Comparison of ENCODE assay signal across 30 mouse cellular contexts in the genomic region with DNA sequence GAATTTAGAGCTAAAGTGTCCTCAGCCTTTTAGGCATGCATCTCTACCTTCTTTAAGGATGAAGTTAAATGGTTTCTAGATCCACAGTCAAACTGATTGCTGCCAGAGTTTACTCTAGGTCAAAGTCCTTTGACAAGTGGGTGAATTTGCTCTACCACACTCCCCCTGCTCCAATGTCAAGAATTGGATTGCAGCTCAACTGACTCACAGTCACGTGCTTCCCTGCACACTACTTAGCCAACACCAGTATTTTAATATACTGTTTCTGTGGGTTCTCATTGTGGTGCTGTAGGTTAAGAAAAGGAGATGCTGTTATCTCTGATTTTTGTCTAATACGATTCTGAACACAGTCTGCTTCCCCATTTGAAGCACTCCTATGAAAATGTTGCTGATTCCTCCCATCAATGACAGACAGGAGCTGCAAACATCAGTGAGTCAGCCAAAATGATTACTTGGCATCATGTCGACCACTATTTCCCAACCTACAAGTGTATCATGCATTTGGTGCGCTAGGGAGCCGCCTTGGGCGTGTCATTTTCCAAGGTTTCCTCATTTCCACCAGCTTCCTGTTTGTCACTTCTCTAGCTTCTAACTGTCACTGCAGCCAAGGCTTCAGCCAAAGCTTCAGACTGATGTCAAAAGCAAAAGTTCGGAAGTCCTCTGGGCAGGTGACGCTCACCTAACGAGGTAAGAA. TPM values are rescaled to one million over a fixed set of nuclear protein-coding genes. Genes with fewer than 3 reads are reported as not detected.
DNase-seq lines count a peak whose midpoint lies in the region; ATAC-seq and TF ChIP-seq lines count a peak whose summit lies in the region.
"Had no signal": no experiment of that assay in that cellular context is flagged by ENCODE, and none has a peak within 500 bp of the region (broad histone marks: within the 10 kb centered on the region; RNA-seq: fewer than 3 reads in every experiment).

Gene Lipn (plus strand): TSS at position 580 of the 694 bp plus-strand sequence.

- H3K27ac ChIP-seq in MEL (ENCODE audit: control insufficient read depth, low read depth, low read length): no peak within 1 kb of the TSS
- H3K27ac ChIP-seq: embryonic facial prominence, embryonic 13.5 days; forebrain, embryonic 15.5 days; hindbrain, embryonic 10.5 days; midbrain, embryonic 10.5 days; neural tube, embryonic 15.5 days had no signal

- no peaks in the 10 kb centered on the region; a peak in 1 of 4 replicates for H3K27me3 ChIP-seq in MEL (ENCODE audit: control insufficient read depth in 1 of 2, insufficient read depth in 2 of 2, low read length in 2 of 2)
- H3K27me3 ChIP-seq: embryonic facial prominence, embryonic 13.5 days; forebrain, embryonic 15.5 days; neural tube, embryonic 15.5 days had no signal

- no peaks in the 10 kb centered on the region for H3K9me3 ChIP-seq in MEL (replicated peaks; ENCODE audit: insufficient read depth, low read length)
- H3K9me3 ChIP-seq: embryonic facial prominence, embryonic 13.5 days; forebrain, embryonic 15.5 days; G1E; hindbrain, embryonic 10.5 days; midbrain, embryonic 10.5 days; neural tube, embryonic 15.5 days had no signal

- DNase-seq in 3T3-L1 (ENCODE audit: low read depth, low spot score): peak; percentile 63
- peak; percentile 15 for DNase-seq in MEL (ENCODE audit: low read depth, low spot score)
- peak; percentile 9 for DNase-seq in fibroblast of lung, adult 2 months (ENCODE audit: low read depth)
- no peak for DNase-seq in layer of hippocampus, adult 11-12 months (ENCODE audit: low spot score)
- DNase-seq in urinary bladder, adult 18-20 months (ENCODE audit: low spot score in 2 of 2): no peak
- no peak for DNase-seq in ovary, postnatal 14 days (ENCODE audit: low spot score)
- no peak for DNase-seq in urinary bladder, postnatal 4 days (ENCODE audit: low spot score in 2 of 2)
- DNase-seq: cerebellum, adult 11 months; cerebellum, postnatal 10 days; gastrocnemius, postnatal 36 days; kidney, postnatal 4 days; liver; lung, postnatal 14 days; right cerebral cortex, postnatal 14 days; spleen, adult 18-20 months; thymus, adult 2 months had no signal

- no peak for TF ChIP-seq EP300 in MEL (IDR thresholded peaks at IDR 0.05; ENCODE audit: low read depth in 1 of 2, low read length in 2 of 2)

- H3K36me3 ChIP-seq in MEL (ENCODE audit: control insufficient read depth in 1 of 2, insufficient read depth in 2 of 2, low read length in 2 of 2): 0 out of 4 replicates have a peak, but pooled peaks cover 0 to 2% of the 10 kb centered on the region in 2 experiments
- H3K36me3 ChIP-seq: embryonic facial prominence, embryonic 13.5 days; forebrain, embryonic 15.5 days; G1E; hindbrain, embryonic 10.5 days; midbrain, embryonic 10.5 days; neural tube, embryonic 15.5 days had no signal

- TF ChIP-seq RAD21 in MEL (IDR thresholded peaks at IDR 0.05; ENCODE audit: low read depth, low read length): no peak

- TF ChIP-seq POLR2A in MEL (IDR thresholded peaks at IDR 0.05; ENCODE audit: control insufficient read depth in 1 of 2, insufficient read depth in 1 of 2, low read depth in 1 of 2, low read length in 2 of 2, poor library complexity in 1 of 2): no peak

- TF ChIP-seq CTCF in MEL (IDR thresholded peaks at IDR 0.05 in 2 of 3, conservative IDR thresholded peaks at IDR 0.05 in 1 of 3; ENCODE audit: control insufficient read depth in 1 of 3, insufficient read depth in 1 of 3, low read depth in 2 of 3, low read length in 3 of 3, poor library complexity in 1 of 3, severe bottlenecking in 1 of 3): no peak

- H3K4me3 ChIP-seq in MEL (ENCODE audit: control insufficient read depth in 1 of 2, insufficient read depth in 1 of 2, low read depth in 2 of 2, low read length in 2 of 2): no peak within 1 kb of the TSS
- H3K4me3 ChIP-seq: embryonic facial prominence, embryonic 13.5 days; forebrain, embryonic 15.5 days; hindbrain, embryonic 10.5 days; midbrain, embryonic 10.5 days; neural tube, embryonic 15.5 days had no signal

- no peaks in the 10 kb centered on the region for H3K4me1 ChIP-seq in MEL (ENCODE audit: control insufficient read depth in 1 of 2, insufficient read depth in 2 of 2, low read length in 2 of 2)
- H3K4me1 ChIP-seq: embryonic facial prominence, embryonic 13.5 days; forebrain, embryonic 15.5 days; hindbrain, embryonic 10.5 days; midbrain, embryonic 10.5 days; neural tube, embryonic 15.5 days had no signal

- no peak within 1 kb of the TSS for H3K9ac ChIP-seq in MEL (ENCODE audit: control insufficient read depth, low read depth, low read length, poor library complexity, severe bottlenecking)
- H3K9ac ChIP-seq: embryonic facial prominence, embryonic 13.5 days; forebrain, embryonic 15.5 days; neural tube, embryonic 15.5 days had no signal

- peak; percentile 69 for ATAC-seq in megakaryocyte progenitor cell, adult 5-6 weeks (replicated peaks; ENCODE audit: poor library complexity)
- ATAC-seq: CD4-positive, CD25-positive, alpha-beta regulatory T cell, adult 4 months; forebrain, embryonic 15.5 days had no signal

- H3K79me2 ChIP-seq in MEL (ENCODE audit: control insufficient read depth, insufficient read depth, low read length, poor library complexity): no peaks in the 10 kb centered on the region

TF ChIP-seq in MEL, 35 proteins besides CTCF, POLR2A, EP300 and RAD21:
- no peak for TF ChIP-seq ZKSCAN1 (IDR thresholded peaks at IDR 0.05; ENCODE audit: low read depth, low read length)
- peak; percentile 54; the same call in 1 of the 2 replicates for TF ChIP-seq USF1 (IDR thresholded peaks at IDR 0.05; ENCODE audit: low read depth, low read length)

RNA-seq across cellular contexts. Expression of gene Lipn, which starts in this region (rescaled TPM):
- total RNA-seq in MEL (2012; rRNA removed): not detected in 2 replicates
- not detected for polyA plus RNA-seq in MEL (2012; ENCODE audit: insufficient read depth in 1 of 2, insufficient read length in 2 of 2, low read depth in 1 of 2, low replicate concordance in 2 of 2, missing spikeins in 1 of 2)
- not detected in 2 replicates for total RNA-seq in megakaryocyte progenitor cell, adult 5-6 weeks (2015)
- total RNA-seq in megakaryocyte progenitor cell, adult 5-6 weeks (2017): 1.9 TPM in 1 of 2 replicates, not detected in the other
- total RNA-seq: G1E; gastrocnemius, postnatal 36 days; layer of hippocampus, postnatal 25 days; left cerebral cortex, postnatal 36 days had no signal
- polyA plus RNA-seq: CD4-positive, CD25-positive, alpha-beta regulatory T cell, adult 4 months; embryonic facial prominence, embryonic 13.5 days; forebrain, embryonic 15.5 days; G1E; heart, postnatal 0 days; hindbrain, embryonic 10.5 days; kidney, embryonic 14.5 days; liver, embryonic 16.5 days; midbrain, embryonic 10.5 days; neural tube, embryonic 15.5 days; thymus, adult 2 months; urinary bladder, adult 2 months had no signal

Comparison
In these comparisons a context has a peak if more than half of its experiments do, and no peak if none do; other contexts are left out.
1. Peak in DNase-seq in MEL; RNA of the gene not detected or under 1 TPM.
2. DNase-seq: peak in 3T3-L1 (single experiment) and fibroblast of lung, adult 2 months (single experiment); none in layer of hippocampus, adult 11-12 months (single experiment), urinary bladder, adult 18-20 months (0 of 2), ovary, postnatal 14 days (single experiment) and urinary bladder, postnatal 4 days (0 of 2).